Mouse (Mus musculus) heart, embryonic 13.5 days (tissue): ENCODE data around the gene Galntl5. TPM values are rescaled to one million over a fixed set of nuclear protein-coding genes. Genes with fewer than 3 reads are reported as not detected.
A peak's percentile ranks its signal among the peaks of the same experiment; 100 is the strongest.
"Not testable (repeated sequence)": the region's sequence is repeated elsewhere in the genome, so short reads cannot be mapped to it uniquely, and the experiment has no call there.

Experiments used
- ATAC-seq: fragments of 200-750 bp; cut with Nextera tagmentation; 2 replicates; pipeline ENCODE4 v1.8.0; 2017; ENCODE audit warnings: moderate TSS enrichment; ENCODE audit not compliant: insufficient number of reproducible peaks, low FRiP score, low TSS enrichment; ENCODE audit errors: extremely low read depth
- H3K27ac ChIP-seq: fragments of 300-500 bp; sonication (generic); replicated peaks from 2 replicates; pipeline ENCODE4 v1.5.1; 2015; ENCODE audit warnings: moderate library complexity, mild to moderate bottlenecking, inconsistent platforms
- H3K27me3 ChIP-seq: fragments of 300-500 bp; sonication (generic); replicated peaks from 2 replicates; pipeline ENCODE4 v1.6.1; 2015; ENCODE audit warnings: mild to moderate bottlenecking, inconsistent platforms
- H3K36me3 ChIP-seq: fragments of 300-500 bp; sonication (generic); 2 replicates; pipeline ENCODE4 v1.6.1; 2015; ENCODE audit warnings: mild to moderate bottlenecking, inconsistent platforms
- H3K4me1 ChIP-seq: fragments of 300-500 bp; sonication (generic); 2 replicates; pipeline ENCODE4 v1.6.1; 2015; ENCODE audit warnings: inconsistent platforms
- H3K4me2 ChIP-seq: fragments of 300-500 bp; sonication (generic); 2 replicates; pipeline ENCODE4 v1.6.1; 2015; ENCODE audit warnings: inconsistent platforms, mild to moderate bottlenecking, moderate library complexity
- H3K4me3 ChIP-seq: fragments of 300-500 bp; sonication (generic); 2 replicates; pipeline ENCODE4 v1.5.1; 2015; ENCODE audit warnings: moderate library complexity, mild to moderate bottlenecking, inconsistent platforms
- H3K9ac ChIP-seq: fragments of 300-500 bp; sonication (generic); 2 replicates; pipeline ENCODE4 v1.6.1; 2015; ENCODE audit warnings: inconsistent platforms, mild to moderate bottlenecking, moderate library complexity
- H3K9me3 ChIP-seq: fragments of 300-500 bp; sonication (generic); 2 replicates; pipeline ENCODE4 v1.6.1; 2016; ENCODE audit warnings: inconsistent platforms
- WGBS: fragments of 180-500 bp; shearing (Covaris S2); methylation state at CpG from one replicate; pipeline ENCODE4 v1.1.7; 2015; ENCODE audit warnings: mixed read lengths; 5-methylcytosine and 5-hydroxymethylcytosine counted together
- polyA plus RNA-seq: library from polyadenylated mRNA; unstranded; fragments of >200 nt; fragmentation: Nextera tagmentation; extraction: Ambion mirVana; gene quantifications from 2 replicates; pipeline ENCODE4 v1.2.1, GENCODE M21; 2015

Gene Galntl5
- polyA plus RNA-seq, 1 experiment from 2014 or later: not detected

DNA sequence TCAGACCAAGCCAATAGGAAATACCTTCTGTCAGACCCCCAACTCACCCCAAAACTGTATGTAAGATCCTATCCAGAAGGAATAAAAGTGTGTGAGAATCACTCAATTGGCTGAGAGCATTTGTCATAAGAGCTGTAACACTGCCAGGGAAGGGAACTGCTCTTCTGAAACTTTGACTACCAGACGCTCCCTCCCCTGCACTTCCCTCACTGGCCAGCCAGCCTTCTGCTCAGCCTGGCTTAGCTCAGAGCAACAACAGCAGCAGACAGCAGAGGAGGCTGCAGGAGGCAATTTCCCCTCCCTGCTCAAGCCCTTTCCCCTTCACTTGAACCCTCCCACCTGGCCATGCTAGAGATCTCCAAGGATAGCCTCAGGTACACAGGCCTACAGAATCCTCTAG, 30.6 kb downstream of the Galntl5 start:
- H3K27me3 ChIP-seq: no peaks in the 10 kb centered on the region; the same call in 1 of the 2 replicates
- no peaks in the 10 kb centered on the region for H3K9me3 ChIP-seq
- no peak overlapping the region for H3K4me3 ChIP-seq
- no peaks in the 10 kb centered on the region for H3K36me3 ChIP-seq
- H3K4me2 ChIP-seq: no peak overlapping the region
- H3K27ac ChIP-seq: no peak overlapping the region
- no peak for ATAC-seq
- no peaks in the 10 kb centered on the region for H3K4me1 ChIP-seq
- WGBS: 45% methylated on average over 1 of the region's 1 CpGs
- H3K9ac ChIP-seq: no peak overlapping the region

DNA sequence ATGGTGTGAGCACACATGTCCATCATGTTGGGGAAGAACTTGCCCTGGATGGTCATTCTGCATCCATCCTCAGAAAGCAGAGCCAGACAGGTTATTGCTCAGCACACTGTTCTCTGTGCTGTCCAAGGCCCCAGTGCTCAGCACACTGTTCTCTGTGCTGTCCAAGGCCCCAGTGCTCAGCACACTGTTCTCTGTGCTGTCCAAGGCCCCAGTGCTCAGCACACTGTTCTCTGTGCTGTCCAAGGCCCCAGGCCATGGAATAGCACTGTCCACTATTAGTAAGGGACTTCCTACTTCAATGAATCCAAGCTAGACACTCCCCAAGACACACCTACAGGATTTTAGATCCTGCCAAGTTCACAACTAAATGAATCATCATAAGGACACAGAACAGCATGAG, 32.0 kb downstream of the Galntl5 start:
- not testable (repeated sequence) for H3K27me3 ChIP-seq, H3K36me3 ChIP-seq, H3K9ac ChIP-seq, H3K9me3 ChIP-seq, H3K27ac ChIP-seq, H3K4me3 ChIP-seq, H3K4me1 ChIP-seq, ATAC-seq, H3K4me2 ChIP-seq

DNA sequence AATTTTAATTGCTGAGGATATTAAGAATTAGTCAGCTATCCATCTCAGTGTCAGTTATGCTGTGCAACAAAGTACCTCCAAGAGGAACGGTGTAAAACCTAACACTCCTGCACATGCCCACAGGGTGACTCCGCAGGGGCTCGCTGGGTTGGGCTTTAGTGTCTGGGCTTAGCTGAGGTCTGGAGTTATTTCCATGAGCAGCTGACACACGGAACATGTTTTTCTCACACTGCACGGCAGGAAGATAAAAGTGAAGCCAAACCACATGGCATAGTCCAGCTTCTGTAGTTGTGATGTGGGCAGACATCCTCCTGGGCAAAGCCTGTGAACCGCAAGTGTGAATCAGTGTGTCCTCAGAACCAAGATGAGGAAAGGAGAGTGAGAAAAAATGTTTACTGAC, 33.7 kb downstream of the Galntl5 start:
- Histone ChIP-seq H3K36me3 (no peaks in the 10 kb centered on the region), H3K4me3 (no peak overlapping the region), H3K4me2 (no peak overlapping the region), H3K9me3 (no peaks in the 10 kb centered on the region), H3K9ac (no peak overlapping the region), H3K4me1 (no peaks in the 10 kb centered on the region), H3K27me3 (no peaks in the 10 kb centered on the region; the same call in 1 of the 2 replicates), H3K27ac (no peak overlapping the region)
- no peak for ATAC-seq
- 69% methylated on average over 6 of the region's 6 CpGs for WGBS

DNA sequence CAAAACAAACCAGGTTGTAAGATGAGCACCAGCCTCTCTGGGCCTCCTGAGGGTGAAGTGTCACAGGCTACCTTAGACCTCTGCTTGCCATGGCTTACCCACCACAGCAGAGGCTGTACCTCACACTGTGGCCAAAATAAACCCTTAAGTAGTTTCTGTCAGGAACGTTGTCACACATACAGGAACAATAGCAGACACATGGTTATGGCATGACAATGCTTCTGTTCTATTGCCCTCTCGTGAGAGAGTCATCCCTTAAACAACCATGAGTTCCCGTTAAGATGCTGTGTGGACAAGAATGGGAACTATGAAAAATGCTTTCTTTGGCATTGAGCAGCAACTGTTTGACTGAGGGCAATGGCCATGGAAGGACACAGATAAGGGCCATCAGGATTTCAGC, 40.3 kb downstream of the Galntl5 start, which contains the start of gene Galnt11:
TSS of gene Galnt11 (plus strand) at position 301 of the 400 bp plus-strand sequence.
- H3K36me3 ChIP-seq: no peaks in the 10 kb centered on the region
- peak within 1 kb of the TSS; percentile 79 for H3K4me2 ChIP-seq
- no peak for ATAC-seq
- peak within 1 kb of the TSS; percentile 79 for H3K4me3 ChIP-seq
- peak within 1 kb of the TSS; percentile 93 for H3K9ac ChIP-seq
- no peaks in the 10 kb centered on the region for H3K9me3 ChIP-seq
- 67% methylated on average over 3 of the region's 3 CpGs for WGBS
- peaks cover 10% of the 10 kb centered on the region for H3K4me1 ChIP-seq
- no peaks in the 10 kb centered on the region for H3K27me3 ChIP-seq
- H3K27ac ChIP-seq: peak within 1 kb of the TSS; percentile 89

DNA sequence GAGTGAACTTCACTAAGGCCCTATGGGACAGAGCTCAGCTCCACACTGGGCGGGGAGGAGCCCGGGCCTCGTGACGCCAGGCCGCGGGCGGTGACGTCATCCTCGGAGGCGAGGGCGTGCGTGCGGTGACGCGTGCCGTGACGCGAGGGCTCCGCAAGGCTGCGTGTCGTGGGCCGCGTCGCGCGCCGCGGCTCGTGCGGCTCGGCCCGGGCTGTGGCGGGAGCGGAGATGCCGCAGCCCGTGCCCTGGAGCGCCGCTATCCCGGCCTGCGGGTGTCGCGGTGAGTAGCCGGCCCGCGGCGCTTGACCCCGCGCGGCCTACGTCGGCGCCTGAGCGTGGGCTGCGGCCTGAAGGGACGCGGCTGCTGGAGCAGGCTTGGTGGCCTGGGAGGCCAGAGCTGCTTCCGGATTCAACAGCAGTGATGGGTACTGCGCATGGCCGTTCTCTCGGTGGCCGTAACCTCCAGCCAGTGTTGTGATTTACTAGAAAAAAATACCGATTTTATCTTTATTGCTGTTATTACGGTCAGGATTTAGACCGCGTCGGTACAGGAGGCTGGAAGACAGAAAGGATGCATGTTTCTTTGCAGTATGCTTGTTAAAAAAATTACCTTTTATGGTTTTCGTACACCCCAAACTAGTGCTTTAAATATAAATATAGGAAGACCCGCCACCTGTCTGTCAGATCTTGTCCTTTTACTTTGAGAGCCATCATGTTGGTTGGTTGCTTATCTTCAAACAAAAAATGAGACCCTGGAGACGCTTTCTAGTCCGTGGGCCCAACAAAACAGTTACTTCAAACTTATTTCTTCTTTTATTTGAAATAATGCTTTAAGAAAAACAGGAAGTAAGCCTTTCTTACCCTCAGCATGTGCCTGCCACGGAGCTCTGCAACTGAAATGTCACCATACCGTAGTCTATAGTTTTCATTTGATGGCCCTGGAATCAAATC, 41.8 kb downstream of the Galntl5 start, which contains the start of gene E130116L18Rik:
TSS of gene E130116L18Rik (minus strand) at position 402 of the 951 bp plus-strand sequence.
- H3K4me2 ChIP-seq: peak within 1 kb of the TSS; percentile 79
- whole genome bisulfite sequencing: 3% methylated on average over 72 of the region's 72 CpGs

DNA sequence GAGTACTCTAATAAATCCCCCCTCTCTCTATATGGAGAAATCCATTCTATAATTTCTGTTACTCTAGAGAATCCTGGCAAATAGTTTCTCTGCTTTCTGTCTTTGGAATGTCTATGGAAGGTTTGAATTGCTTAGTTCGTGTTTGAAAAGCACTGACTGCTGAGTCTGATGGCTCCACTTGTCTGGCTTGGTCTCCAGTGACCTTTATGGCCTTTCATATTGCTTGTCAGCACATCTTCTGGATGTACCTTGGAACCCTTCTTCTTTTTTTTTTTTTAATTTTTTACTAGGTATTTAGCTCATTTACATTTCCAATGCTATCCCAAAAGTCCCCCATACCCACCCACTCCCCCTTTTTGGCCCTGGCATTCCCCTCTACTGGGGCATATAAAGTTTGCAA, 43.1 kb downstream of the Galntl5 start:
- peaks cover 10% of the 10 kb centered on the region for H3K4me1 ChIP-seq
- H3K4me2 ChIP-seq, H3K4me3 ChIP-seq, ATAC-seq, H3K27ac ChIP-seq, H3K9me3 ChIP-seq, H3K27me3 ChIP-seq, H3K36me3 ChIP-seq, H3K9ac ChIP-seq: not testable (repeated sequence)
- WGBS: 68% methylated on average over 1 of the region's 1 CpGs

More for the DNA sequence above, 41.8 kb downstream of the Galntl5 start, which contains the start of gene E130116L18Rik:
- Histone ChIP-seq H3K9ac (peak within 1 kb of the TSS; percentile 93), H3K4me3 (peak within 1 kb of the TSS; percentile 79), H3K27me3 (no peaks in the 10 kb centered on the region), H3K27ac (peak within 1 kb of the TSS; percentile 89), H3K4me1 (peaks cover 10% of the 10 kb centered on the region), H3K36me3 (no peaks in the 10 kb centered on the region), H3K9me3 (no peaks in the 10 kb centered on the region)
- peak; percentile 76 for ATAC-seq

DNA sequence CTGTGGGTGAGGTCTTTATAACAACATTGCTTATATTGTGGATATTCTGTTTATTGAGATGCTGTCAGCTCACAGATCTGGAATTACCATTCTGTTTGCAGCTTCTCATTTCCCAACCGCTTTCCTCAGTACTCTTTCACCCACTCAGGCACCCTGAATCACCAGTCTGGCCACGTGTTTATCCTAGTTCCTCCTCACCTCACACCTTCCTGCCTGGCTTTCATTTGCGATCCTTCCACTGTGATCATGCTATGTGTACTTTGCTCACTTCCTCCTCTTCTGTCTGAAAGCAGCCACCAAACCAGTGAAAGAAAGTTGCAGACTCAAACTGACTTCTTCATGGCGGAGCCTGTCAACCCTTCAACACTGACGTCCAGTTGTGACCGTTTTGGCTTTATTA, 61.8 kb downstream of the Galntl5 start:
- no peaks in the 10 kb centered on the region for H3K9me3 ChIP-seq
- no peak for ATAC-seq
- peaks cover 23% of the 10 kb centered on the region for H3K36me3 ChIP-seq
- no peak overlapping the region for H3K9ac ChIP-seq
- 85% methylated on average over 6 of the region's 6 CpGs for WGBS
- H3K4me1 ChIP-seq: peaks cover 6% of the 10 kb centered on the region; the same call in 1 of the 2 replicates
- no peak overlapping the region for H3K27ac ChIP-seq
- no peak overlapping the region for H3K4me3 ChIP-seq
- no peak overlapping the region for H3K4me2 ChIP-seq
- H3K27me3 ChIP-seq: no peaks in the 10 kb centered on the region

DNA sequence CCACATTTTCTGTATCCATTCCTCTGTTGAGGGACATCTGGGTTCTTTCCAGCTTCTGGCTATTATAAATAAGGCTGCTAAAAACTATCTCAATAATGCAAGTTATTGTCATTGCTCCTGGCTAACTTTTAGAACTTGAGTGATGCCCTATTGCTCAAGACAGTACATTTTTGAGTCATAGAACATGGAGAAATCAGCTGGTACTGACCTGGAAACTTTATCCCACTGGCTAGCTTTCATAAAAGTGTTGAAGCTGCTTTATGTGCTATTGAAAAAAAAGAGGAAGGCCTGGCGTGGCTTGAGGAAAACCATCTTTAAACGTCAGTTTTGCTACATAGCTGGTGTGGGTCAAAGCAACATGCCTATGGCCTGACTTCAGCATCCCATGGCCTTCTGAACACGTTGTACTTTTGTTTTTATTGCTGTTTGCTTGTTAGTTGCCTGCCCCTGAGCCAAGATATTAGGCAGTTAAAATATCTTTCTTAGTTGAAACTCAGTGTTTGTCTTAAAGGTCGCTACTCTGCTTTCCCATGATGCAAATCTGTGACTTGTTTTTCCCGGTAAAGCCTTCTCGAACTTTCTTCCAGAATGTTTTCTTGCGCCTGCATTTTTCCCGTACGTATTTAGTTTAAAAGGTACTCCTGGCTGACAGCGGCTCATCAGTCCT, 64.7 kb downstream of the Galntl5 start:
- ATAC-seq: no peak
- WGBS: 80% methylated on average over 10 of the region's 10 CpGs

DNA sequence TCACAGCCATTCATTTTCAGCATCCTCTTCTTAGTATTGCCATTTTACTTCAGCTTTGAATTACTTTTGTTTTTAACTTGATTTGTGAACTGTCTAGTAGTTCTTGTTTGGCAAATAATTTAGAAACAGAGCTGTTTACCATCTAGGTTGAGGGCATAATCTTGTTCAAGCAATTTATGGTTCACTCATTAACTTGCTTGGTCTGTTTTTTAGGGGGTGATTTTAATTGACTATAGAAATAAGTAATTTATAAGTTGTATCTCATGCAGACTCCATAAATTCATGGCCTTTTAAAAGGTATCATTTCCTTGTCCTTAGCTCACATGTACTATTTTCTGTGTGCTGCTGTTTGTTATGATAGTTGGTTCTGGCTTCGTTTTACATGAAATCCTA, 65.2 kb downstream of the Galntl5 start:
- H3K27me3 ChIP-seq: no peaks in the 10 kb centered on the region
- peaks cover 6% of the 10 kb centered on the region; the same call in 1 of the 2 replicates for H3K4me1 ChIP-seq
- no peak overlapping the region for H3K9ac ChIP-seq
- H3K9me3 ChIP-seq: no peaks in the 10 kb centered on the region
- H3K27ac ChIP-seq: no peak overlapping the region
- WGBS: 64% methylated on average over 1 of the region's 1 CpGs
- no peak overlapping the region for H3K4me2 ChIP-seq
- ATAC-seq: no peak
- H3K4me3 ChIP-seq: no peak overlapping the region
- H3K36me3 ChIP-seq: peaks cover 46% of the 10 kb centered on the region

More for the DNA sequence above, 64.7 kb downstream of the Galntl5 start:
- Histone ChIP-seq H3K36me3 (peaks cover 41% of the 10 kb centered on the region), H3K4me3 (no peak overlapping the region), H3K27ac (no peak overlapping the region), H3K27me3 (no peaks in the 10 kb centered on the region), H3K9me3 (no peaks in the 10 kb centered on the region), H3K4me2 (no peak overlapping the region), H3K9ac (no peak overlapping the region), H3K4me1 (peaks cover 6% of the 10 kb centered on the region; the same call in 1 of the 2 replicates)

DNA sequence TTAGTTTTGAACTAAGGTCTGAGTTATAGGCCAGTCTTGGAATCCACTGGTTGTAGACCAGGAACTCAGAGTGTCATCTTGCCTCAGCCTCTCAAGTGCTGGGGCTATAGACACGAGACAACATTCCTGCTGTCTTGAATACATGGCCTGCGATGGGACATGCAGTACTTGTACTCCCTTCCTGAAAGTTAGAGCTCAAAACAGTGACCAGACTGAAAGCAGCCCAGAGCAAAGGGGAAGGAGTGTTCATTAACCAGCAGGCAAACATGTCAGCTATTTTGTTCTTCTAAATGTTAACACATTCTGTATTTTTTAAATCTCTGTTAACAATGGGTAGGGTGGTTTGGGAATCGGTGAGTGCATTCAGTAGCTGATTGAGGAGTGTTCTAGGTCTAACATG, 65.8 kb downstream of the Galntl5 start:
- Histone ChIP-seq H3K4me3 (no peak overlapping the region), H3K27me3 (no peaks in the 10 kb centered on the region), H3K27ac (no peak overlapping the region), H3K36me3 (peaks cover 49% of the 10 kb centered on the region), H3K9me3 (no peaks in the 10 kb centered on the region), H3K4me1 (peaks cover 6% of the 10 kb centered on the region; the same call in 1 of the 2 replicates), H3K4me2 (no peak overlapping the region), H3K9ac (no peak overlapping the region)
- no peak for ATAC-seq
- WGBS: 72% methylated on average over 3 of the region's 3 CpGs

DNA sequence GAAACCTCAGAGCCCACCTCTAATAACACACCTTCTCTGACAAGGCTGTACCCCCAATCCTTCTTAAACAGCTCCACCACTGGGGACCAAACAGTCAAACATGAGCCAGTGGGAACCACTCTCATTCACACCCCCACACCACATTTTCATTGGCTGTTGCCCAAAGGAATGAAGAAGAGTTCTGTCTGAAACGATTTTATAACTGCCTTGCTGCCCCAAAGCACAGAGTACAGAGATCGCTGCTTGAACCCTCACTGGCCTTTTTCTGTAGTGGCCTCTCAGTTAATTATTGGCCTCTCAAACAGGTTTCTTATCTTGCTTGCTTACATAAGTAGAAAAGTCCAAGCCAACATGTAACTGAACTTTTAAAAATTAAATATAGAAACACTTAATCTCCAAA, 71.2 kb downstream of the Galntl5 start:
- Histone ChIP-seq H3K27me3 (no peaks in the 10 kb centered on the region), H3K36me3 (peaks cover 84% of the 10 kb centered on the region), H3K27ac (no peak overlapping the region), H3K4me3 (no peak overlapping the region), H3K9me3 (no peaks in the 10 kb centered on the region), H3K4me2 (no peak overlapping the region), H3K4me1 (peaks cover 11% of the 10 kb centered on the region; the same call in 1 of the 2 replicates), H3K9ac (no peak overlapping the region)
- WGBS: 76% methylated on average over 2 of the region's 2 CpGs
- no peak for ATAC-seq
